Mouse (Mus musculus): ENCODE data around the gene Oaz1.

The Oaz1 gene

DNA sequence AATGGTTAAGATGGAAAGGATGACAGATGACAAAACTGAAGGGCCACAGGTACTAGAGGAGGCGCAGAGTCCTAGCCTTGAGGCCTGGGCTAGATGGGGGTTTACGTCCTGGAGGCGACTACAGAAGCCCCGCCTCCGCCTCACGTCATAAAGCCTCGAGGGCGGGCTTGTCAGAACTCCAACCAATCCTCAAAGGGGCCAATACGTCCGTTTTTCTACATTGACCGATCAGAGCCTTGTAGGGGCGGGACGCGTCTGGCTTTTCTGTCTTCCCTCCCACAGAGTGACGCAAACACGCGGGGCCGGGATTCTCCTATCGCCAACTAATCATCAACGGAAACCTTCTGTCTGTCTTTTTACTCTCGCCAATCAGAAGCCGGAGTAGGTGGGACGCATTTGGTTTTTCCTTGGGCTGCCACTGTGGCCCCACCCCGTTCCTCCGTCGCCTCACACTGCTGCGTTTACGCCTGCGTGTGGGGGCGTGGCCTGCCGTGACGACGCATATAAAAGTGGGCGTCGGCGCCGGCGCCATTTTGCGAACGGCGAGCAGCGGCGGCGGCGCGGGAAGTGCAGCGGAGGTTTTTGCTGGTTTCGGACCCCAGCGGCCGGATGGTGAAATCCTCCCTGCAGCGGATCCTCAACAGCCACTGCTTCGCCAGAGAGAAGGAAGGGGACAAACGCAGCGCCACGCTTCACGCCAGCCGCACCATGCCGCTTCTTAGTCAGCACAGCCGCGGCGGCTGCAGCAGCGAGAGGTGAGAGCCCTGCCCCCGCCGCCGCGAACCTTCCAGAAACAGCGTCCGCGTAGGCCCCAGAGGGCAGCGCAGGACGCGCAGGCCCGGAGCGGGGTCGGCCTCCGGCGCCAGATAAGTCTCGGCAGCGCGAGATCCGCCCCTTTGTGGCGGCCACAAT lies at the start of gene Oaz1:
Oaz1 (plus strand) TSS at position 506 of the 912 bp plus-strand sequence.
- DNase-seq (ENCODE audit: low read depth): peak; percentile 100

DNA sequence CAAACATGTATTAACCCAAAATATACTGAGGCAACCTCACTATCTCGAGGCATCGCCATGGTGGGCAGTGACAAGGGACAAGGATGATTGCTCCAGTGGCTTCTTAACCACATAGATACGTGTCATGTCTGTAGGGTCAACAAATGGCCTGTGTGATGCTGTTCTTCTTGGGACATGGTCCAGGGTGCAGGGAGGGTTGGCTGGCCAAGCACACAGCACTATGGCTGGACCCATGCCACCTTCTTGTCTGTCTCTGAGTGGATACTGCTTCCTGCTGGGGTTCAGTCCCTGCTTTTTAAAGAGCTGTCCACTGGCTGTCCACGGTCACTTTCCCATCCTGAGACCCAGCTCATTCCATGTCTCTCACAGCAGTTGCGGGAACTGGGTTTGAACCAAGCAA lies 49.3 kb upstream of the Oaz1 start:
- DNase-seq (ENCODE audit: low read depth): no peak

DNA sequence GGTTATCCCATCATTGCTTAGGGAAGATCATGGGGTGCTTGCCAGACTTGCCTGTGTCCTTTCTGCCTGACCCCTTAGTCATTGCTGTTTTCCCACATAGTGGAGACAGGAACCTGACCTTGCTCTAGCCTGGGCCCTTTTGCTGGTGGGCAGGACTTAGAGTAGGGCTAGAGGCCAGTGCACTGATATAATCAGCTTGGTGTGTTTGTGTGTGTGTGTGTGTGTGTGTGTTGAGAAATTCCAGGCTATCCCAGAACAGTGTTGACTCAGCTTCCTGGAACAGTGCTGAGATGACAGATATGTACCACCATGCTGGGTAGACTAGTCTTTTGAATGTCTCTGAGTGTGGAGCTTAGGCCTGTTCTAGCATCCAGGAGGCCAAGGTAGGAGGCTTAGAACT lies 46.9 kb upstream of the Oaz1 start:
- DNase-seq (ENCODE audit: low read depth): no peak

DNA sequence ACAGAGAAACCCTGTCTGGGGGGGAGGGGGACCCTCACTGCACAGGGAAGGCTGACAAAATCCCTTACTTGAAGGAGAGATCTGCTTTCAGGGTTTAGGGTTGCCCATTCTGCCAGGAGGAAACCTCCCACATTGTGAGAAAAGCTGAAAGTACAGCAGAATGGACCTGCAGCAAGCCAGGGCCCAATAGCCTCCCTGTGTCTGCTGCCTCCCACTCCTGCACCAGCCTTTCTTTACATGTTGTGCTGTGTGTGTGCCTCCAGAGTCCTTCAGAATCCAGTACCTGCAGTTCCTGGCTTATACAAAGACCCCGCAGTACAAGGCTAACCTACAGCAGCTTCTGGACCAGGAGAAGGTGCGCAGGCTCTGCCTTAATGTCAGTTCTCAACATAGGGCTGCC lies 42.2 kb upstream of the Oaz1 start:
- no peak for DNase-seq (ENCODE audit: low read depth)

DNA sequence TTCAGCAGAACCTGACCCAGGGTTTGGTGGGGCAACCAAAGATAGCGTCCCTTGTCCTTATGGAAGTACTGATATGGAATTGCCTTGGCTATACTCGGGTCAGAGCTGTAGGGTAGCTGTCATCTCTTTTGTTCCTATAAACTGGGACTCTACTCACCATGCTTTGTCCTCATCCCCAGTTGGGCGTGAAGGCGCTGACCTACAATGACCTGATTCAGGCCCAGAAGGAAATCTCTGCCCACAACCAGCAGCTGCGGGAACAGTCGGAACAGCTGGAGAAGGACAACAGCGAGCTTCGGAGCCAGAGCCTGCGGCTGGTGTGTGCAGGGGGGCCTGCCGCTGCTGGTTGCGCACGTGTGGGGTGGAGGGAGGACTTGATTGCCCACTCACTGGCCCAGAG lies 41.6 kb upstream of the Oaz1 start:
- no peak for DNase-seq (ENCODE audit: low read depth)

DNA sequence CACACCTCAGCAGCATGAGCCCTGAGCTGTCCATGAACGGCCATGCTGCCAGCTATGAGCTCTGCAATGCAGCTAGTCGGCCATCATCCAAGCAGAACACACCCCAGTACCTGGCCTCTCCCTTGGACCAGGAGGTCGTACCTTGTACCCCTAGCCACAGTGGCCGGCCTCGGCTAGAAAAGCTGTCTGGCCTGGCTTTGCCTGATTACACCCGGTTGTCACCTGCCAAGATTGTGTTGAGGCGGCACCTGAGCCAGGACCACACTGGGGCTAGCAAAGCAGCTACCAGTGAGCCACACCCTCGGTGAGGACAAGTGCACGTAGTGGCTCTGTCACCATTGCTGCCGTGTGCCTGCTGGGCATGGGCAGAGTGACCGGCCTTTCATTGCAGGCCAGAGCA lies 40.5 kb upstream of the Oaz1 start:
- DNase-seq (ENCODE audit: low read depth): no peak

DNA sequence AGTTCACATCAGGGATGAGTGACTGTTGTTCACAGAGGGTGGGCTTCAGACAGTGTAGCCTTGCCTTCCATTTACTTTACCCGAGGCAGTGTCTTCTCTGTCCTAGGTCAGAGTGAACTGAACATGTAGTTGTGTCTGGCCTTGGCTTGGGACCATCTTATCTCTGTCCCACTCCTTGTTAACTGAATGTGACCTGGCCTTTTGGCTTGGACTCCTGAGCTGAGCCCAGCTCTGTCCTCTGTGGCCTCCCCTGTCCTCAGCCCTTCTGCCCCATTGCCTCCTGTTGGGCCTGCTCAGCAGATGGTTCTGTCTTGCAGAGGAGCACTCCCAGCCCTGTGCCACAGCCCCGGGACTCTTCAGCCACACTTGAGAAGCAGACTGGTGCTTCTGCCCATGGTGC lies 38.9 kb upstream of the Oaz1 start:
- no peak for DNase-seq (ENCODE audit: low read depth)

DNA sequence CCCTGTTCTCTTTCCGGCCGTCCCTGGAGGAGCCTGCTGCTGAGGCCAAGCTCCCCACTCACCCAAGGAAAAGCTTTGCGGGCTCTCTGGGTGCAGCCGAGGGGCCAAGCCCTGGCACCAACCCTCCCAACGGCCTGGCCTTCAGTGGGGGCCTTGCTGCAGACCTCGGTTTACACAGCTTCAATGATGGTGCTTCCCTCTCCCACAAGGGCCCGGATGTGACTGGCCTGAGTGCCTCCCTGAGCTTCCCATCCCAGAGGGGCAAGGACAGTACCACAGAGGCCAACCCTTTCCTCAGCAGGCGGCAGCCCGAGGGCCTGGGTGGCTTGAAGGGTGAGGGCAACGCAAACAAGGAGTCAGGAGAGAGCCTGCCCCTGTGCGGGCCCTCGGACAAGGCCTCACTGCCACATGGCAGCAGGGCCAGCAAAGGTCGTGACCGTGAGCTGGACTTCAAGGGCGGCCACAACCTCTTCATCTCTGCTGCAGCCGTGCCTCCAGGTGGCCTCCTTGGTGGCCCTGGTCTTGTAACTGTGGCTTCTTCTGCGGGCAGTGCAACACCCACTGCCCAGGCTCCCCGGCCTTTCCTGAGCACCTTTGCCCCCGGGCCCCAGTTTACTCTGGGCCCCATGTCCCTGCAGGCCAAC lies 35.6 kb upstream of the Oaz1 start:
- DNase-seq (ENCODE audit: low read depth): no peak

DNA sequence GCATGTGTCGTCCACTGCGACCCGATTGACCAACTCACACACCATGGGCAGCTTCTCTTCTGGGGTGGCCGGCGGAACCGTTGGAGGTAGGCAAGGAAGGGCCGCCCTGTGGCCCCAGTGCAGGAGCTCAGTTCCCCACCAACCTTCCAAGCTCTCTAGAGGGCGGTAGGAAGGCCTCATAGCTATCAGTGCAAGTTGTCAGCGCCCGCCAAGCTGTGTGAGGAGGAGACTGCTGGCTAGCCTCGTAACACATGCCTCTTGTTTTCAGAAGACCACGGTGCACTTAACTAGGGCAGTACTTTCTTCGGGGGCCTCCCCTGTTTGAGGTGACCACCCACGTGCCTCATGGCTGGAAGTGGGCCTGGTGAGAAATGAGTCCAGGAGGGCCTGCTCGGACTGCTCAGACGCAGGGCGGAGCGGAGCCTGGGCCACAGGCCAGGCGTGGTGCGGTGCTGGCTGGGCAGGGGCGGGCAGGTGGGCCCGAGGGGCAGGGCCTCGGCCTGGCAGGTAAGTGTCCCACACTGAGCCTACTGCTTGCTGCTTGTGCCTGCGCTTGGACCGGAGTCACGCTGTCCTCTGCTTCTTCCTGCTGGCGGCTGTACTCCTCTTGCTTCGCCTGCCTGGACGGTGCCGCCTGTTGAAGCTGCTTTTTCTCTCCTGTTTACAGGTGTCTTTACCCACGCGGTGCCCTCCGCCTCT lies 34.8 kb upstream of the Oaz1 start:
- no peak for DNase-seq (ENCODE audit: low read depth)

DNA sequence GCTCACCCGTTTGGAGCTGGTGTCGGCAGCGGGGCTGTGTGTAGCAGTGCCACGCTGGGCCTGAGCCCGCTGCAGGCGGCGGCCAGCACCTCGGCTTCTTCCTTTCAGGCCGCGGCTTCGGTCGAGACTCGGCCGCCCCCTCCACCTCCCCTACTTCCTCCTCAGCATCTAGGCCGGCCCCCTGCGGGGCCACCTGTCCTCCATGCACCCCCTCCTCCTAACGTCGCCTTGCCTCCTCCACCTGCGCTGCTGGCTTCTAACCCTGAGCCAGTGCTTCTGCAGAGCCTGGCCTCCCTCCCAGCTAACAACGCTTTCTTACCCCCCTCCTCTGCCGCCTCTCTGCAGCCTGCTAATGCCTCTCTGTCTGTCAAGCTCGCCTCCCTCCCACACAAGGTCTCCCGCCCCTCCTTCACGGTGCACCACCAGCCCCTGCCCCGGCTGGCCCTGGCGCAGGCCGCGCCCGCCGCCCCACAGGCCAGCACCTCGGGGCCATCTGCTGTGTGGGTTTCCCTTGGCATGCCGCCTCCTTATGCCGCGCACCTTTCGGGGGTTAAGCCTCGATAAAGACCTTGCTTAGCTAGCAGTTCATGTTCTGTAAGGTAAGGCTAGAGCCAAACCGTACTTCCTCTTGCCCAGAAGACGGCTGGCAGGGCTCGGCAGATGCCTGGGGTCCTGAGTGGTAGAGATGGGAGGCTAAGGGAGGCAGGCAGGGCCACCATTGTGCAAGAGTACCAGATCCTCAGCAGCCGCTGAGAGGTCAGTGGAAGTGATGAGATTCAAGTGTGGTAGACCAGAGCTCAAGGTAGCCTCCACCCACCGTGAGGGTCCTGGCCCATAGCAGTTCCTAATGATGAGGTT lies 34.1 kb upstream of the Oaz1 start:
- DNase-seq (ENCODE audit: low read depth): no peak

DNA sequence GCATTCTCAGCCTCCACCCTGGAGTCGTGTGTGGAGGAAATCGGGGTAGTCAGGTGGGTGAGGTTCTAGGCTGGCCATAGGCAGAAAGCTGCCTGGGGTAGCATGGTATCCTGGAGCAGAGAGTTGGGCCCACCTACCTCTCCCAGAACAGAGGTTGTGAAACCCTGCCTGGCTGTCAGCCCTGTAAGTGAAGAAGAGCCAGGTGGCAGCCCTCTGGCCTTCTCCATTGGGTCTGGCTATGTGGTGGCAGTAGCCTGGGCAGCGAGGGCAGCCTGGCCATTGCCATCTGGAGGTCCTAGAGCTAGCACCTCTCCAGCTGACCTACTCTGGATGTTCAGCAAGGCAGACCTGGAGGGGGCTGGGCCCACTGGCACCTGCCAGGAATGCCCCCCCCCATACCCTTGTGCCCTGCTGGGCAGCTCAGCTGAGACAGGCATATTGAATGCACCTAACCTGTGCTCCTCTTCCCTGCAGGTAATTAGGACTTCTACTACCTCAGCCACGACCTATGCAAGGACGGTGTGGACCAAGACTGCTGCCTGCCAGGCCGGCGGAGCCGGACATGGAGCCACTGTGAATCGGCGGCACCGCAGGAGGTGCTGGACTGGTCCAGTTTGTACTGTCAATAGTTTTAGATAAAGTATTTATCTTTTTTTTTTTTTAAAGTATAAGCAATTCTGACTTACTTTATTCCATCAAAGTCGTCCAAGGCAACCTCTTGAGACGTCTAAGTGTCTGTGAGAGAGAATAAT lies 33.2 kb upstream of the Oaz1 start:
- no peak for DNase-seq (ENCODE audit: low read depth)

DNA sequence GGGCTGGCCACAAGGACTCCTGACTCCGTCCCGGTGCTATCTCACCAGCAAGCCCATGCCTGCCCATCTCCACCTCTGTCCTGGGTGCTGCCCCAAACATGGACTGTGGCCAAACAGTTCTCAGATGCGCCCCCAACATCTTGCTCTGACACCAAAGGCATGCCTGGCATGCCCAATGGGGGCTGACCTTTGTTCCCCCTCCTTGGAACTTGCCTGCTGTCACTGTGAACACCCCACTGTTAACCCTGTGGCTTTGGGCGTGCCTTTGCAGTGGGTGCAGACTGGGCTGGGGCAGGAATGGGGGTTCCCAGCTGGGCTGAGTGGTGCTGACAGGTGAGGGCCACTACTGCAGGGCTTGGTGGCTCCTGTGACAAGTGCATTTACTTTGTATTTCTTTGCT lies 32.7 kb upstream of the Oaz1 start:
- DNase-seq (ENCODE audit: low read depth): no peak

DNA sequence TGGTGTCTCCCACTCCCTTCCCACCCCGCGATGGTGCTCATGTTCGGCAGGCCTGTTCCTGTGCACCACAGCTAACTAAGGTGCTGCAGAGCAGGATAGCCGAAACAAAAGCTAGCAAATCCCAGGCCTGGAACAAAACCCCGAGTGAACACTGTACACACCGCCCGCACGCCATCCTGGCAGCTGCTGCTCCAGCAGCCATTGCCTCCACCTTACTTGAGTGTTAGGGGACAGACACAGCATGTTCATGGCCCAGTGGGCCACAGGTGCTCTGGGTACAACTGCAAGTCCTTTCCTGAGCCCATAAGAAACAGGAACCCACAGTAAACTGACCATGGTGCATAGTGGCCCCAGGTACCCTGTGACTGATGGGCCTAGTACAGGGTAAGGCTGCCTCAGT lies 31.7 kb upstream of the Oaz1 start:
- no peak for DNase-seq (ENCODE audit: low read depth)

DNA sequence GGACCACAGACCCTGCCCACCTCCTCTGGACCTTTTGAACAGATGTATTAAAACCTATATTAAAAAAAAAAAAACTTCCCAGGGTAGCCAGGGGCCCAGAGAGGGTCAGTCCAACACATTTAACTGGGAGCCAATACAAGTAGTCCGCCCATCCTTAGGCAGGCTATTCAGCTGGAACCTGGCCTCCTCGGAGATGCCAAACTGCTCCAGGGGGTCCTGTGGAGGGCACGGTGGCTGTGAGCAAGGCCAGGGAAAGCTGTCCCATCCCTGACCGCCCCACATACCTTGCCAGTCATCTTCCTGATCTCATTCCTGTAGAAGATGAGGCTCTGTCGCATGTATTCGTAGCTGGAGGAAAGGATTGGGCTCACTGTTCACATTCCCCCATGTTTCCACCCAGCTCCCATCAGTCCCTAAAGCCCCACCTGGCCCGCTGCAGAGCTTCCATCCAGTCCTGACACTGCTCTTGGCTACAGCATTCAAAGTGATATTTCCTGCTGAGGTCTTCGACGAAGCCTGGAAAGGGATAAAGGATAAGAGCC lies 30.1 kb upstream of the Oaz1 start:
- DNase-seq (ENCODE audit: low read depth): no peak

DNA sequence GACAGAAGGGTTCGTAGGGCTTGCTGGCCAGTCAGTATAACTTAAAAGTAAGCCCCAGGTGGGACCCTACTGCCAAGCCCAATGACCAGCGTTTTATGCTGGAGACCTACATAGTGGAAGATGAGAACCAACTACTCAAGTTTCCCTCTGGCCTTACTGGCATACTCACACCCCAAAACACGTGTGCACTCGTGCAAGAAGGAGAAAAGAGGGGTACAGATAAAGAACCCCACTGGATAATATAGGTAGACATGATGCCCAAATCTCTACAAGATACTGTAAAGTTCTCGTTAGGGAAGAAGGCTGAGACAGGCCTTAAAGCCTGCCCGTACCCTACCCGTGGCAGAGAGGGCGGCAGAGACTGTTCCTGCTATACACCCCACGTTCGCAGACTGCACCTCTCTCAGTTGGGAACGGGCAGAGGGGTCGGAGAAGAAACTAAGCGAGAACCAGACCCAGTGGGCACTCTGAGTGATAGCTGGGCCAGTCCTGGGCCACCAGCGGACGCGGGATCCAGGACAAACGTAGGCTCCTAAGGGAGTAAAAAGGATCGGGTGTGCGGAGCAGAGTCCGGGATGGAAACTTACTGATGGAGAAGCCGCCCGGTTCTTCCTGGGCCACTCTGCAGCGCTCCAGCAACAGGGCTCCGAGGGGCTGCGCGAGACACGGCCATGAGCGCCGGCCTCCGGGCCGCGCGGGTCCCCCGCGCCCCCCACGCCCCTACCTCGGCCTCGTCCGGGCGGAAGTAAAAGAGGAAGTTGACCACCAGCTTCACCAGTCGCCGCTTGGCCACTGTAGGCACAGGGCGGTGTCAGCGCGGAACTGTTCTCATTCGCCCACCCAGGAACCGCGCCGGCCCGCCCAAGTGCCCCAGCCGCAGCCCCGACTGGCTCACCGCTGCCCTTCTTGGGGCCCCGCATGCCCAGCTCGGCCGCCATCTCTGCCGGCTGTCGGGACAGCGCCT lies 29.0 kb upstream of the Oaz1 start:
- no peak for DNase-seq (ENCODE audit: low read depth)

DNA sequence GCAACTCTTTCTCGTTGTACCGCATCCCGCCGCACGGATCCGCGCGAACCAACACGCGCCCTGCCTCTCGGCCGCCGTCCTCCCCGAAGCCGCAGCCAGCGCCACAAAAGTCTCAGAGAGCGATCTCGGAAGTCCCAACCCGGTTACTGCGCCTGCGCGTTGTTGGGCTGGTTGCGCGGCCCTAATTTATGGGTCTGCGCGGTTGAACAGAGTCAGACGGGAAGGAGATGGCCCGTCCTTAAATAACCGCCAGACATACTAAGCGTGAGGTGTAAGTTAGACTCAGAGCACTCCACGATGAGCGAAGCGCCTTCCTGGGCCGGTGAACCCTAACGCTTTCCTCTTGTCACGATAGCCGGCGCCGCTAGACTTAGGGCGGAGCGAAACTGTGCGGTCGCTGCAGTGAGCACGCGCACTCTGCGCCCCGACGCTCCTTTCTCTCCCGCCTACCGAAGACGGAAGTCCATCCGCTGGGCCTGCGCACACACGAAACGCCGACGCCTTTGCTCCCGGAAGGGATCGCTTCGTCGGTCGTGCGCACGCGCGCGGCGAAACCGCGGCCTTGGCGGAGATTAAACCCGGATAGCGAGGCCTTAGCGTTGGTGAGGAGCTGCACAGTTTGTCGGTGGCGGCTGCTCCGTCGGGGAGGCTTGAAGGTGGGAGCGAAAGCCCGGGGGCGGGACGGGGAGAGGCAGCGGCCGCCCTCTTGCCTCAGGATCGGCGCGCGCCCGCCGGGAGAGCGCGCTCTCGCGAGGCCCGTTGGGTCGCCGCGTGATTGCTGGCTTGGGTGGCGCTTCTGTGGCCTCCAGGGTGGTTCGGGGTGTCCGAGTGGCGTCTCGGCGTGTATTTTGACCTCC lies 28.1 kb upstream of the Oaz1 start, which contains the start of the genes Sf3a2 and Plekhj1:
Sf3a2 (plus strand) TSS at position 49 of the 857 bp plus-strand sequence.
Plekhj1 (minus strand) TSS at position 477 of the 857 bp plus-strand sequence.
- peak; percentile 95 for DNase-seq (ENCODE audit: low read depth)

DNA sequence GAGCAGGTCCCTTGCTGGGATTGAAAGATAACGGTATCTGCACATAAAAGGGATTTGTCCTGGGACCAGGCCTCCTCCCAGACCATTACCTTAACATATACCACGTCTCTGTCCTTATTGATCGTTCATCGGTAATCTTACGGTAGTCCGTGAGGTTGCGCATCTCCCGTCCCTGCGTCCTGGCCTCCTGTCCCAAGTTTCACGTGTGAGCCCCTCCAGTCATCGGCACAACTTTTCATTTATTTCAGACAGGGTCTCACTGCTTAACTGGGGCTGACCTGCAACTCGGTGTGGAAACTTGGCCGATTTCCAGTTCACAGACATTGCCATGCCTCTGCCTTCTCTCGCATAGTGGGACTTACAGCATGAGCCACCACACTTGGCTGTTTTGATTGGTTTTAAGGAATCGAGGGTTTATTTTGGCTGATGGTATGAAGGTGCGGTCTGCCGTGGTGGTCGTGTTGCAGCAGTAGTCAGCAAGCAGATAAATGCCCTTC lies 27.3 kb upstream of the Oaz1 start:
- DNase-seq (ENCODE audit: low read depth): no peak

DNA sequence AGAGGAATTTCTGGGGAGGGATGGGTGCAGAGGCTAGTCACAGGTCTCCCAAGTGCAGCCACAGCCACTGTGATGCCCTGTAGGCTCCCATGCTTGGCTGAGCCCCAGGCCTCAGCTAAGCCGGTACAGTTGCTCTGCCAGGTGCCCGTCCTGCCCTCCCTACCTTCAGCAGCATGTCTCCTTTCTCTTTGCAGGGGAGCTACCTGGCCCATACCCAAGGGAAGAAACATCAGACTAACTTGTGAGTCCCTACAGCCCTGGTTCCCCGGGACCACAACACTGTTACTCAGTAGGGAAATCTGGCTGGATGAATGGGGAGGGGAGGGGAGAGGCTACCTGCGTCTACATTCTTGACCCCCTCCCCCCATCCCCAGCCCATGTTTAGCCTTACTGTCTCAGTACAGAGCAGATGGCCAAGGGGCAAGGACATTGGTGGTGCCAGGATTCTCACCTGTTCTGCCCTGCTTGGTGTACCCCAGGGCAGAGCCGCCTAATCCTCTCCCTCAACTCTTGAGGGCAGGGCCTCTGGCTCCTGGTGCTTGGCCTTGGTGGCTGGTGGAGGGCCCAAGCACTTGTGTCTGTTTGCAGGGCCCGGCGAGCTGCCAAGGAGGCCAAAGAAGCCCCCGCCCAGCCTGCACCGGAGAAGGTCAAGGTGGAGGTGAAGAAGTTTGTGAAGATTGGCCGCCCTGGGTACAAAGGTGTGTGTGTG lies 24.1 kb upstream of the Oaz1 start:
- no peak for DNase-seq (ENCODE audit: low read depth)

All from fibroblast of lung, adult 2 months (primary cell).